Mouse (Mus musculus) stomach, postnatal 0 days (tissue): ENCODE measurements around the gene Cuedc1.

Source experiments
- CTCF ChIP-seq: IDR thresholded peaks from 2 replicates; pipeline ENCODE4 v1.5.1; 2016; ENCODE audit warnings: antibody characterized with exemption, low read depth, mild to moderate bottlenecking, moderate library complexity
- EP300 ChIP-seq: optimal IDR thresholded peaks from 2 replicates; pipeline ENCODE3; 2016; ENCODE audit warnings: antibody characterized with exemption

DNA sequence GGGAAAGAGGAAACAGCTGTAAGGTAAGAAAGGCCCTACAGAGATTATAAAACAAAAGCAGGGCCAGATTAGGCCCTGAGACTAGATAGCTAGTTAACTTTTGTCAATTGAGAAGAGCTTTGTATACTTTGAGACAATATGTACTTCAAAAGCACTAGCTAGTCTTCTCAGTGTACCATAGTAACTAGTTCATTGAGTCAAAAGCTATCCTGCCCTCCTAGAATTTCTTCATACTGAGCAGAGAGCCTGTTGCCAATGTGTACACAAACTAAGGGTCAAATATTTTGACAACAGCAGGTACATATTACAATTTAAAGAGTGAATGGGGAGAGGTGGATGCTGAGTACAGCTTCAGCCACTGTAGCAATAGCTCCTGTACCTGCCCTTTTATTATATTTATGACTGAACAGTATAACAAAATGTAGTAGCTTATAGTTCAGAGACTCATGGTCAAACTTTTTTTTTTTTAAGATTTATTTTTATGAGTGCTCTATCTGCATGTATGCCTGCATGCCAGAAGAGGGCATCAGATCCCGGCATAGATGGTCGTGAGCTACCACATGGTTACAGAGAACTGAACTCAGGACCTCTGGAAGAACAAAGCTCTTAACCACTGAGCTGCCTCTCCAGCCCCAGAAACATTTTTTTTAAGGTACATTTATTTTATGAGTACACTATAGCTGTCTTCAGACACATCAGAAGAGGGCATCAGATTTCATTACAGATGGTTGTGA is 35.8 kb upstream of the Cuedc1 start:
- no peak for TF ChIP-seq EP300
- peak; percentile 60 for TF ChIP-seq CTCF
